Mouse (Mus musculus) heart, postnatal 0 days (tissue): ENCODE data around the gene Hnrnpul1.

Experiments
- CTCF ChIP-seq: IDR thresholded peaks from 2 replicates; pipeline ENCODE4 v1.5.1; 2016; ENCODE audit warnings: antibody characterized with exemption, control low read depth, low read depth
- EP300 ChIP-seq: IDR thresholded peaks from 2 replicates; pipeline ENCODE4 v1.6.1; 2016; ENCODE audit warnings: antibody characterized with exemption, low read depth

DNA sequence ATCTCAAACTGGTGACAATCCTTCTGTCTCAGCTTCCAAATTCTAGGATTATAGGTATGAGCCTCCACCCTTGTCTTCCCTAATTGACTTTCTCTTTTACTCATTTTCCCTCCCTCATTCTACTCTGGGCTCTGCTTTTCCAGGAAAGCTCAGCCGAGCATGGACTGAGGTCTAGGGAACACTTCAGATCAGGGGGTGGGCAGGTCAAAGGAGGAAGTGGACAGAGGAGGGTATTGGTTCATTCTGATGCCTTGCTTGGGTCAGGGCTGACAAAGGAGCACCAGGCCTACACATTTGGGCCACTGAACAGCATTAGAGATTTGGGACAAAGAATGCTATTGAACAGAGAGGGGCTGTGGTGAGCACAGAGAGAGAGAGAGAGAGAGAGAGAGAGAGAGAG lies 30.3 kb upstream of the Hnrnpul1 start:
- TF ChIP-seq EP300 (no peak), CTCF (no peak)
